Mouse (Mus musculus) G1E (cell line): Measurements from ENCODE around the gene Morc2a.

ENCODE experiments used
- CTCF ChIP-seq: IDR thresholded peaks from 2 replicates; pipeline ENCODE4 v1.5.1; 2012; ENCODE audit warnings: low read depth, low read length, inconsistent platforms, mixed read lengths
- TAL1 ChIP-seq: conservative IDR thresholded peaks from 2 replicates; pipeline ENCODE4 v1.6.1; 2012; ENCODE audit warnings: low read depth, low read length, inconsistent platforms, mixed read lengths

- no peak for TF ChIP-seq TAL1
- TF ChIP-seq CTCF: no peak
Measured at GRCm38 (mm10) chr11:3622826-3623225, 26.2 kb upstream of the Morc2a start.
